Mouse (Mus musculus): Measurements from ENCODE around the gene Tmem151b.
A peak's percentile ranks its signal among the peaks of the same experiment; 100 is the strongest.

The Tmem151b gene

GRCm38 (mm10) chr17:45584096-45584896, 34.8 kb upstream of the Tmem151b start:
- peak; percentile 91 to 92 for DNase-seq (ENCODE audit: low spot score in 2 of 2)

GRCm38 (mm10) chr17:45582715-45583355, 33.4 kb upstream of the Tmem151b start:
- no peak for DNase-seq (ENCODE audit: low spot score in 2 of 2)

GRCm38 (mm10) chr17:45582188-45582587, 32.7 kb upstream of the Tmem151b start:
- no peak for DNase-seq (ENCODE audit: low spot score in 2 of 2)

GRCm38 (mm10) chr17:45581567-45581983, 32.1 kb upstream of the Tmem151b start:
- DNase-seq (ENCODE audit: low spot score in 2 of 2): peak; percentile 76 to 79

- peak in 1 of 2 experiments; percentile 36 for DNase-seq (ENCODE audit: low spot score in 2 of 2)
These were observed 31.5 kb upstream of the Tmem151b start for GRCm38 (mm10) chr17:45580958-45581477.

GRCm38 (mm10) chr17:45579554-45579953, 30.1 kb upstream of the Tmem151b start:
- DNase-seq (ENCODE audit: low spot score in 2 of 2): no peak

- DNase-seq (ENCODE audit: low spot score in 2 of 2): no peak
These were observed 29.4 kb upstream of the Tmem151b start for GRCm38 (mm10) chr17:45578843-45579242.

GRCm38 (mm10) chr17:45578242-45578641, 28.8 kb upstream of the Tmem151b start:
- no peak for DNase-seq (ENCODE audit: low spot score in 2 of 2)

- DNase-seq (ENCODE audit: low spot score in 2 of 2): no peak
These were observed 25.8 kb upstream of the Tmem151b start for GRCm38 (mm10) chr17:45575123-45575897.

GRCm38 (mm10) chr17:45574129-45574761, 24.8 kb upstream of the Tmem151b start:
- DNase-seq (ENCODE audit: low spot score in 2 of 2): peak; percentile 90 to 93

- DNase-seq (ENCODE audit: low spot score in 2 of 2): peak; percentile 99
These were observed 24.3 kb upstream of the Tmem151b start for GRCm38 (mm10) chr17:45573780-45574123.

- DNase-seq (ENCODE audit: low spot score in 2 of 2): peak; percentile 99
These were observed 23.8 kb upstream of the Tmem151b start, which contains the start of gene Hsp90ab1 for GRCm38 (mm10) chr17:45573087-45573779. TSS of gene Hsp90ab1 (minus strand) at chr17:45573271.

- DNase-seq (ENCODE audit: low spot score in 2 of 2): peak; percentile 89 to 91
These were observed 22.9 kb upstream of the Tmem151b start for GRCm38 (mm10) chr17:45572103-45573086.

- DNase-seq (ENCODE audit: low spot score in 2 of 2): no peak
These were observed 20.5 kb upstream of the Tmem151b start for GRCm38 (mm10) chr17:45569999-45570398.

GRCm38 (mm10) chr17:45568990-45569389, 19.5 kb upstream of the Tmem151b start:
- no peak for DNase-seq (ENCODE audit: low spot score in 2 of 2)

- peak in 1 of 2 experiments; percentile 29 for DNase-seq (ENCODE audit: low spot score in 2 of 2)
These were observed 17.7 kb upstream of the Tmem151b start for GRCm38 (mm10) chr17:45567162-45567601.

- DNase-seq (ENCODE audit: low spot score in 2 of 2): peak in 1 of 2 experiments; percentile 44
These were observed 17.1 kb upstream of the Tmem151b start for GRCm38 (mm10) chr17:45566360-45567161.

- DNase-seq (ENCODE audit: low spot score in 2 of 2): no peak
These were observed 16.5 kb upstream of the Tmem151b start for GRCm38 (mm10) chr17:45566031-45566359.

- DNase-seq (ENCODE audit: low spot score in 2 of 2): no peak
These were observed 15.6 kb upstream of the Tmem151b start for GRCm38 (mm10) chr17:45565103-45565502.
